Mouse (Mus musculus) right cerebral cortex, postnatal 4 days (tissue): ENCODE measurements around the gene Olfr1006.
"Not testable (repeated sequence)": the region's sequence is repeated elsewhere in the genome, so short reads cannot be mapped to it uniquely, and the experiment has no call there.

Experiments used
- DNase-seq: peaks from one replicate; pipeline ENCODE4 v3.0.0-alpha.2; 2022

Olfr1006 gene

GRCm38 (mm10) chr2:85678667-85679066, at the start of gene Olfr1006:
Gene Olfr1006, minus strand, starts transcription at chr2:85678767.
- no peak for DNase-seq

- DNase-seq, result peak; percentile 11
These were observed 47.2 kb upstream of the Olfr1006 start for GRCm38 (mm10) chr2:85725793-85726192.

DNA sequence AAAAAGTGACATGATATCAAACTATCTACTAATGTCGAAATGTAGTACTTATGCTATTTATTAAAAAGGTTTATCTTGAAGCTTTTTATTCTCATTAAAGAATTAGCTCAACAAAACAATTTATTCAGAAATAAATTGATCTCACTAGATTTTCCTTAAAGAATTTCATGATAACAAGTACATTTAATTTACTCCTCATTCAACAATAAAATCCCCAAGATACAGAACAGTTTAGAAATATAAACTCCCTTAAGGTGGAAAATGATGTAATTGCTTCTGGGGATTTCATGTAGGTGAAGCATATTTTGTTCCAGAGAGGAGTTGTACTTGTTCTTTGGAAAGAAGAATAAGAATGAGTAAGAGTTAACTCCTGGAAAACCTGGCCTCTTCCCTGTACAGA, 36.6 kb upstream of the Olfr1006 start, which contains the start of gene Olfr1009:
Gene Olfr1009, plus strand, starts transcription at position 301 of the 400 bp plus-strand sequence.
- DNase-seq, result no peak

DNA sequence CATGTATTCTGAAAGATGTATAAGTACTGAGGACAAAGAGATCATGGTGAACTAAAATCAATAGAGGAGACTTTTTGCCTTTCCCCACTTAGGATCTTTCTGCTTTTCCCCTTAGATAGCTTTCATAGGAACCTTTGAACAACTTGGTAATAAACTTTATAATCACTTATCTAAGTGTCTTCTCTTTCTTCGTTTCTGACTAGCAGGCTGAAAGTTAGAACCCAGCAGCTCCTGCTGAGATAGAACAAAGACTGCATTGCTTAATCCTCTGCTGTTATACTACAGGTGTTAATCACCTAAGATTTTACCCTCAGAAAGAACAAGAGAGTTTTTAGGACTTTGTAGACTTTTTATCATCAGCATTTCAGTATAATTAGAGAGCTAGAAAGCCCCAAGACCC, 32.6 kb upstream of the Olfr1006 start:
- no peak for DNase-seq

- not testable (repeated sequence) for DNase-seq
These were observed 32.1 kb upstream of the Olfr1006 start for GRCm38 (mm10) chr2:85710680-85711079.

DNA sequence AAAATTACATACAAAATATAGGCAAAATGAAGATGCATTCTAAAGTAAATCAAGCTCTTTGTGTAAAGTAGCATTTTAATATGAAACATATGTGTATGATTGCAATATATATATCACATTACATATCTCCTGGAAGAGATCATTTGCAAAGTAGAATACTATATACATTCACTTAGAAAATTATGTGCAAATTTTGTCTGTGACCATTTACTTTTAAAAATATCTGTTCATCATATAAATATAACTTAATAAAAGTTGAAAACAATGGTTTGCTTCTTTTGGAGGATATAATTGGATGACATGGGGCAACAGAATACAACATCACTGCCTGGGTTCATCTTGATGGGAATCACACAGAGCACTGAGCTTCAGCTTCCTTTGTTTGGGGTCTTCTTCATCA, 10.6 kb upstream of the Olfr1006 start, which contains the start of gene Olfr1008:
Gene Olfr1008, plus strand, starts transcription at position 301 of the 400 bp plus-strand sequence.
- no peak for DNase-seq

DNA sequence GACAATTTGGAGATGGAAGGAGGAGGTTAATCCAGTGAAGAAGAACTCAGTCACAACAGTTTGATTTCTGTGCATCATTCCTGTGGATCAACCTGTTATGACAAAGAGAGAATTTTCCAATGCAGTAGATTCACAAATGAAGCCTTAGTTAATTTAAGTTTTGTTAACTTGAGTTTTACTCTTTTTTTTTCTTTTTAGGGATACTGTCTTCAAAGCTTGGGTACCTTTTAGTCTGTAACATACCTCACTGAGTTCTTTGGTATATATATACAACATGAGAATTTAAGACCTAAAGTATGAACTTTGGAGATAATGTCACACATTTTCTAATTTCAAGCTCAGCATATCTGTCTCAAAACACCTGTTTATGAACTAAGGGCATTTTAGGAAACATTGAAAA, 14.2 kb downstream of the Olfr1006 start, which contains the start of gene Olfr154:
Gene Olfr154, minus strand, starts transcription at position 101 of the 400 bp plus-strand sequence.
- not testable (repeated sequence) for DNase-seq

DNA sequence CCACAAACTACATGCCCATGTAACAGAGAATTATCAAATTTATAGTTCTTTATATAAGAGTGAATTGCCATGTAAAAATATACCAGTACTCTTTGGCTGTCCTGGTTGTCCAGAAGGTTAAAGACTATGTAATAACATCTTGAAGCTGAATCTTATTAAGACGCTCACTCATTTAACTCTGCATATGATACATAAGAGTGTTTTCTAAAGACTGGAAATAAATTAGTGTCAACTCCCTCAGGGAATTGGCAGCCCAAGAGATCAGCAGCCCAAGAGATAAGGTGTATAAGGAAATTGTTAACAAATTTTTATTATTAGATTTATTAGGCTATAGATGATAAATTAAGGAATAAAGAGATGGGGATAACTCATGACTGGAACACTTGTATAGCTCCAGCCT, 28.0 kb downstream of the Olfr1006 start, which contains the start of gene Olfr1002:
Gene Olfr1002, minus strand, starts transcription at position 101 of the 400 bp plus-strand sequence.
- DNase-seq, result no peak
